ENCODE assay signal across 29 mouse cellular contexts in the genomic region with DNA sequence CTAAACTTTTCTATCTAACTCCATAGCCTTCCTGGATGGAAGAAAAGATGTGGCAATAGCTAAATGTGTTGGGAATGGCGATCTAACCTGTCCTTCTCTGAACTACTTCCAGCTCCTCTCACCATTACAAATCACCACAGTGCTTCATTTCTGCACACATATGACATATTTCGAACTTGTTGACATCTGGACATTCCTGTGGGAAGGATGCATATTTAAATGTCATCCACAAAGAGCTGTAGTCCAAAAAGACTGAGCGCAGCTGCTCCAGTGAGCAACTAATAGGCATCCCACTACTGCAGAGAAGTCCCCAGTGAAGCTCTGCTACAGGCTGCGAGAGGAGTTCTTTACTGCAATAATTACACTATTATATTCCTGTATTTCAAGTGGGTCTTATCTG.
A peak's percentile ranks its signal among the peaks of the same experiment; 100 is the strongest.
DNase-seq lines count a peak whose midpoint lies in the region; ATAC-seq and TF ChIP-seq lines count a peak whose summit lies in the region.
"Had no signal": no experiment of that assay in that cellular context is flagged by ENCODE, and none has a peak within 500 bp of the region (broad histone marks: within the 10 kb centered on the region; RNA-seq: fewer than 3 reads in every experiment).

No protein-coding gene starts in this region.

- 61% methylated on average over 4 of the region's 4 CpGs for WGBS in embryonic facial prominence, embryonic 12.5 days
- 85% methylated on average over 4 of the region's 4 CpGs for WGBS in embryonic facial prominence, embryonic 10.5 days
- WGBS in kidney, postnatal 0 days: 71% methylated on average over 4 of the region's 4 CpGs
- WGBS in kidney, embryonic 14.5 days: 78% methylated on average over 4 of the region's 4 CpGs
- WGBS in midbrain, embryonic 11.5 days: 82% methylated on average over 4 of the region's 4 CpGs
- whole genome bisulfite sequencing in midbrain, embryonic 13.5 days: 72% methylated on average over 4 of the region's 4 CpGs
- 69% methylated on average over 4 of the region's 4 CpGs for WGBS in neural tube, embryonic 15.5 days

- no peaks in the 10 kb centered on the region for H3K4me1 ChIP-seq in embryonic facial prominence, embryonic 12.5 days
- peaks cover 18% of the 10 kb centered on the region; the same call in 1 of the 2 replicates for H3K4me1 ChIP-seq in embryonic facial prominence, embryonic 10.5 days
- H3K4me1 ChIP-seq in kidney, postnatal 0 days (replicated peaks; ENCODE audit: insufficient read depth, low read length): 0 out of 2 replicates have a peak, but pooled peaks cover 8% of the 10 kb centered on the region
- no peaks in the 10 kb centered on the region for H3K4me1 ChIP-seq in kidney, embryonic 14.5 days (ENCODE audit: control insufficient read depth, insufficient read depth, low read length)
- no peaks in the 10 kb centered on the region for H3K4me1 ChIP-seq in midbrain, embryonic 11.5 days (ENCODE audit: control insufficient read depth, insufficient read depth, low read length)
- peaks cover 16% of the 10 kb centered on the region for H3K4me1 ChIP-seq in midbrain, embryonic 13.5 days (replicated peaks)
- H3K4me1 ChIP-seq in neural tube, embryonic 15.5 days: peaks cover 16% of the 10 kb centered on the region
- H3K4me1 ChIP-seq: neural tube, embryonic 12.5 days had no signal

- H3K9ac ChIP-seq in embryonic facial prominence, embryonic 12.5 days: no peak overlapping the region
- no peak overlapping the region for H3K9ac ChIP-seq in kidney, postnatal 0 days (ENCODE audit: low read depth, low read length)
- no peak overlapping the region for H3K9ac ChIP-seq in kidney, embryonic 14.5 days (ENCODE audit: low read depth, low read length)
- H3K9ac ChIP-seq in midbrain, embryonic 11.5 days (ENCODE audit: low read length): no peak overlapping the region
- no peak overlapping the region for H3K9ac ChIP-seq in midbrain, embryonic 13.5 days (replicated peaks)
- no peak overlapping the region for H3K9ac ChIP-seq in neural tube, embryonic 15.5 days (replicated peaks)
- H3K9ac ChIP-seq: hindbrain, embryonic 15.5 days; limb, embryonic 15.5 days; neural tube, embryonic 12.5 days had no signal

- DNase-seq in embryonic facial prominence, embryonic 10.5 days (ENCODE audit: low spot score): no peak
- DNase-seq in kidney, postnatal 0 days (ENCODE audit: low spot score): peak; percentile 74
- DNase-seq in midbrain, embryonic 11.5 days (ENCODE audit: low spot score, missing footprints): peak; percentile 82
- no peak for DNase-seq in adrenal gland, adult 18-20 months (ENCODE audit: low spot score in 2 of 2)
- DNase-seq: adrenal gland, postnatal 36 days; cerebellum, adult 2 months; cerebellum, postnatal 14 days; gastrocnemius, postnatal 14 days; heart, adult 18-20 months; kidney, adult 18-20 months; layer of hippocampus, postnatal 36 days; right cerebral cortex, postnatal 4 days; thymus, adult 18-20 months; thymus, postnatal 36 days had no signal

- 0 out of 2 replicates have a peak, but pooled peaks have one; percentile 49 for ATAC-seq in embryonic facial prominence, embryonic 12.5 days (ENCODE audit: insufficient number of reproducible peaks, insufficient read depth, low FRiP score, low TSS enrichment)
- no peak for ATAC-seq in kidney, postnatal 0 days (replicated peaks; ENCODE audit: low FRiP score, low read depth)
- no peak for ATAC-seq in kidney, embryonic 14.5 days (ENCODE audit: low FRiP score, low TSS enrichment)
- no peak for ATAC-seq in midbrain, embryonic 11.5 days (ENCODE audit: low FRiP score)
- ATAC-seq in midbrain, embryonic 13.5 days: no peak
- ATAC-seq in neural tube, embryonic 15.5 days (ENCODE audit: low FRiP score): no peak
- ATAC-seq: inflammation-experienced regulatory T-cells, adult 6 months; midbrain, embryonic 16.5 days had no signal

- no peak for TF ChIP-seq CTCF in kidney, postnatal 0 days (IDR thresholded peaks at IDR 0.05; ENCODE audit: low read depth)

- no peak overlapping the region for H3K4me2 ChIP-seq in embryonic facial prominence, embryonic 12.5 days (replicated peaks)
- H3K4me2 ChIP-seq in kidney, postnatal 0 days (ENCODE audit: low read length): no peak overlapping the region
- H3K4me2 ChIP-seq in kidney, embryonic 14.5 days (replicated peaks; ENCODE audit: low read depth, low read length): no peak overlapping the region
- H3K4me2 ChIP-seq in midbrain, embryonic 11.5 days: no peak overlapping the region
- no peak overlapping the region for H3K4me2 ChIP-seq in midbrain, embryonic 13.5 days (replicated peaks)
- no peak overlapping the region for H3K4me2 ChIP-seq in neural tube, embryonic 15.5 days
- H3K4me2 ChIP-seq: heart, embryonic 11.5 days; hindbrain, embryonic 15.5 days; limb, embryonic 15.5 days; neural tube, embryonic 12.5 days had no signal

- H3K27me3 ChIP-seq in embryonic facial prominence, embryonic 12.5 days: no peaks in the 10 kb centered on the region
- no peaks in the 10 kb centered on the region for H3K27me3 ChIP-seq in embryonic facial prominence, embryonic 10.5 days (replicated peaks; ENCODE audit: low read depth, poor library complexity, severe bottlenecking)
- no peaks in the 10 kb centered on the region for H3K27me3 ChIP-seq in kidney, postnatal 0 days (ENCODE audit: insufficient read depth, low read length)
- H3K27me3 ChIP-seq in kidney, embryonic 14.5 days (ENCODE audit: control insufficient read depth, insufficient read depth, low read length): no peaks in the 10 kb centered on the region
- no peaks in the 10 kb centered on the region for H3K27me3 ChIP-seq in midbrain, embryonic 11.5 days (ENCODE audit: control insufficient read depth, insufficient read depth, low read length)
- no peaks in the 10 kb centered on the region for H3K27me3 ChIP-seq in midbrain, embryonic 13.5 days
- no peaks in the 10 kb centered on the region for H3K27me3 ChIP-seq in neural tube, embryonic 15.5 days (replicated peaks)
- H3K27me3 ChIP-seq: hindbrain, embryonic 15.5 days; limb, embryonic 15.5 days; neural tube, embryonic 12.5 days had no signal

- no peaks in the 10 kb centered on the region for H3K9me3 ChIP-seq in embryonic facial prominence, embryonic 12.5 days
- no peaks in the 10 kb centered on the region for H3K9me3 ChIP-seq in embryonic facial prominence, embryonic 10.5 days
- no peaks in the 10 kb centered on the region for H3K9me3 ChIP-seq in kidney, postnatal 0 days (replicated peaks; ENCODE audit: low read length)
- H3K9me3 ChIP-seq in kidney, embryonic 14.5 days (ENCODE audit: control insufficient read depth, low read length): no peaks in the 10 kb centered on the region
- H3K9me3 ChIP-seq in midbrain, embryonic 11.5 days (ENCODE audit: control insufficient read depth, low read length): no peaks in the 10 kb centered on the region
- no peaks in the 10 kb centered on the region for H3K9me3 ChIP-seq in midbrain, embryonic 13.5 days
- H3K9me3 ChIP-seq in neural tube, embryonic 15.5 days (replicated peaks): no peaks in the 10 kb centered on the region
- H3K9me3 ChIP-seq: forebrain, embryonic 10.5 days; G1E; hindbrain, embryonic 10.5 days; hindbrain, embryonic 15.5 days; limb, embryonic 10.5 days; limb, embryonic 15.5 days; neural tube, embryonic 12.5 days had no signal

- H3K36me3 ChIP-seq in embryonic facial prominence, embryonic 12.5 days: no peaks in the 10 kb centered on the region
- H3K36me3 ChIP-seq in embryonic facial prominence, embryonic 10.5 days (replicated peaks): no peaks in the 10 kb centered on the region
- no peaks in the 10 kb centered on the region for H3K36me3 ChIP-seq in kidney, postnatal 0 days (ENCODE audit: insufficient read depth, low read length)
- H3K36me3 ChIP-seq in kidney, embryonic 14.5 days (ENCODE audit: control insufficient read depth, insufficient read depth, low read length): no peaks in the 10 kb centered on the region
- no peaks in the 10 kb centered on the region for H3K36me3 ChIP-seq in midbrain, embryonic 11.5 days (ENCODE audit: control insufficient read depth, insufficient read depth, low read length)
- H3K36me3 ChIP-seq in midbrain, embryonic 13.5 days: no peaks in the 10 kb centered on the region
- no peaks in the 10 kb centered on the region for H3K36me3 ChIP-seq in neural tube, embryonic 15.5 days
- H3K36me3 ChIP-seq: forebrain, embryonic 10.5 days; G1E; hindbrain, embryonic 10.5 days; hindbrain, embryonic 15.5 days; limb, embryonic 10.5 days; limb, embryonic 15.5 days; neural tube, embryonic 12.5 days had no signal

- no peak overlapping the region for H3K27ac ChIP-seq in embryonic facial prominence, embryonic 12.5 days
- no peak overlapping the region for H3K27ac ChIP-seq in embryonic facial prominence, embryonic 10.5 days (replicated peaks)
- no peak overlapping the region for H3K27ac ChIP-seq in kidney, postnatal 0 days
- no peak overlapping the region for H3K27ac ChIP-seq in kidney, embryonic 14.5 days (ENCODE audit: low read depth, low read length)
- no peak overlapping the region for H3K27ac ChIP-seq in midbrain, embryonic 11.5 days (ENCODE audit: low read depth, low read length)
- H3K27ac ChIP-seq in midbrain, embryonic 13.5 days: no peak overlapping the region
- no peak overlapping the region for H3K27ac ChIP-seq in neural tube, embryonic 15.5 days (replicated peaks)
- H3K27ac ChIP-seq: forebrain, embryonic 10.5 days; hindbrain, embryonic 10.5 days; hindbrain, embryonic 15.5 days; limb, embryonic 10.5 days; limb, embryonic 15.5 days; neural tube, embryonic 12.5 days; stomach, postnatal 0 days had no signal

- no peak overlapping the region for H3K4me3 ChIP-seq in embryonic facial prominence, embryonic 12.5 days
- no peak overlapping the region for H3K4me3 ChIP-seq in embryonic facial prominence, embryonic 10.5 days
- no peak overlapping the region for H3K4me3 ChIP-seq in kidney, postnatal 0 days (replicated peaks; ENCODE audit: low read depth, low read length)
- no peak overlapping the region for H3K4me3 ChIP-seq in kidney, embryonic 14.5 days (ENCODE audit: low read length)
- no peak overlapping the region for H3K4me3 ChIP-seq in midbrain, embryonic 11.5 days (ENCODE audit: low read depth, low read length)
- no peak overlapping the region for H3K4me3 ChIP-seq in midbrain, embryonic 13.5 days (replicated peaks)
- no peak overlapping the region for H3K4me3 ChIP-seq in neural tube, embryonic 15.5 days (replicated peaks)
- H3K4me3 ChIP-seq: forebrain, embryonic 10.5 days; hindbrain, embryonic 10.5 days; hindbrain, embryonic 15.5 days; limb, embryonic 10.5 days; limb, embryonic 15.5 days; neural tube, embryonic 12.5 days had no signal

Comparison
In these comparisons a context has a peak if more than half of its experiments do, and no peak if none do; other contexts are left out.
1. DNase-seq: peak in kidney, postnatal 0 days (single experiment) and midbrain, embryonic 11.5 days (single experiment); none in embryonic facial prominence, embryonic 10.5 days (single experiment) and adrenal gland, adult 18-20 months (0 of 2).